Mouse (Mus musculus) kidney, adult 2 months (tissue): ENCODE measurements around the gene Foxp1.

Experiments
- CTCF ChIP-seq: fragments of 200-500 bp; conservative IDR thresholded peaks from 2 replicates; pipeline ENCODE4 v1.5.1; 2011; ENCODE audit warnings: low read depth, mild to moderate bottlenecking, control low read depth, low read length, moderate library complexity, mixed read lengths; ENCODE audit not compliant: insufficient read depth, insufficient read length
- POLR2A ChIP-seq: fragments of 200-500 bp; IDR thresholded peaks from one replicate; pipeline ENCODE4 v1.6.1; 2011; ENCODE audit warnings: low read depth, low read length, control low read depth

DNA sequence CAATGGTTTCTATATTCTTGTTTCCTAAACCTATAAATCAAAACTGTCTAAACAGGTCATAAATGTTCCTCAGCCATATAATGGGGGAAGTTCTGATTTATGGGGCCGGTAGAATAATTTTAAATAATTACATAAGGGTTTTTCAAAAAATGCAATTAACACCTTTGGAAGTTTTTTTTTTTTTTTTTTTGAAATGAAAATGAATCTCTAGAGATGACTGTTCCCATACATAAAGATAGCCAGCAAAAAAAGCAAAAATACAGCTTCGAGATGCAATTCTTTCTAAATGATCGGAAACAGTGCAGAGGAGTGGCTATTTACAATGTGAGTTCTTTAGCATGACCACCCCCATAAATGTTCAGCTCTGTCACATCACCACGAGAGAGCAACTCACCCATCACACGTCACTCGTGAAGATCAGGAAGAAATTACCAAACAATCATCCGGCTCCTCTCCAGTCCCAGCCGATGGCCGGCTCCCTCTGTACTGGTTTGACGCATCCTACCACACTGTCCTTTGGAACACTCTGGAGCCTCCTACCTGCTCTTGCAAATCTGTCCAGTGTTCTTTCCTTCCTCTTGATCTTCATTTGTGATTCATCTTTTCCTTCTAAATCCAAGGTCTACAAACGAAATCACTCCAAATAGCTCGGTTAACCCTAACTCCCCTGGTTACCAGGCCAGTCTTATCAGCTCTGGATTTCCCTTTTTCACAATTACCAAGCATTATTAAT, 478.4 kb downstream of the Foxp1 start:
- TF ChIP-seq CTCF = no peak
- TF ChIP-seq POLR2A = no peak
